Mouse (Mus musculus): ENCODE measurements around the gene Rnf6.
"Not testable (repeated sequence)": the region's sequence is repeated elsewhere in the genome, so short reads cannot be mapped to it uniquely, and the experiment has no call there.

The Rnf6 gene

DNA sequence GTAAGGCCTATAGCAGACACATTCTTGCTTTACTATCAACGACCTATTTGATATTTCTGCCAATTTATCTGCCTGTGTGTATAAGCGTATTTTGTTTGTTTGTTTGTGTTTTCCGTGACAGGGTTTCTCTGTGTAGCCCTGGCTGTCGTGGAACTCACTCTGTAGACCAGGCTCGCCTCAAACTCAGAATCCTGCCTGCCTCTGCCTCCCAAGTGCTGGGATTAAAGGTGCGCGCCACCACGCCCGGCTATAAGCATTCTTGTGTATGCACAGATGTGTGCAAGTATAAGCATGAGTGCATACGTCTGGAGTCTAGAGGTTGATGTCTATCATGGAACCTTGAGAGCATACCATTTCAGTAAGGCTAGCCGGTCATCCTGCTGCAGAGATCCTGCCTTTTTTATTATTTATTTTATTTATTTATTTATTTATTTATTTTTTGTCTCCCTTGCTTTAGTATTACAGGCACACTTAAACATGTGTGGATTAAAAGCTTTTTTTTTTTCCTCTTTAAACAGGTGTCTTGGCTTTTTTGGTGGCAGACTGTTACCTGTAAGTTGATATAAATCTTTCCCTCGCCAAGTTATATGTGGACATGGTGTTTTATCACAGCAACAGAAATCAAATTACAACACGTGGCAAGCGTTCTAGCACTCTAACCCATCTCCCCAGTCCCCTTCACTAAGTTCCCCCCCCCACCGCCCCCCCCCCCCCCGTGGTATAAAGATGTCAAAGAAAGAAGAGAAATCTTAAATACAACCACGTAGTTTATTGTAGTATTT is 8.7 kb upstream of the Rnf6 start:
- no peak for DNase-seq

DNA sequence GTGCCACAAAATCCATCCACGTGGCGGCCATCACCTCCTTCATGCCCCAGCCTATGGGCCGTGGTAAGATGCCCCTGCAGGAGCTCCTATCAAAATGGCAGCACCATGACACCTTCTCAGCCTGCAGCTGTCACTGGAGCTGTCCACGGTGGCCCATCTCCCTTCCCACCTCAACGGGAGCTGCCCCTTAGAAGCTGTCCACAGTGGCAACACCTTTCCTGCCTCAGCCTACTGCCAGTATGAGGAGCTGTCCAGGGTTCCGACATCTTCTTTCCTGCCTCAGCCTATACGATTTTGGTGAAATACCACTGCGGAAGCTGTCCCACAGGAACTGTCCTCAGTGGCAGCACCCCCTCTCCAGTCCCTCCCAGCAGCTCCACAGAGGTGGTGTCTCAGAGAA is 6.1 kb upstream of the Rnf6 start:
- DNase-seq: no peak

DNA sequence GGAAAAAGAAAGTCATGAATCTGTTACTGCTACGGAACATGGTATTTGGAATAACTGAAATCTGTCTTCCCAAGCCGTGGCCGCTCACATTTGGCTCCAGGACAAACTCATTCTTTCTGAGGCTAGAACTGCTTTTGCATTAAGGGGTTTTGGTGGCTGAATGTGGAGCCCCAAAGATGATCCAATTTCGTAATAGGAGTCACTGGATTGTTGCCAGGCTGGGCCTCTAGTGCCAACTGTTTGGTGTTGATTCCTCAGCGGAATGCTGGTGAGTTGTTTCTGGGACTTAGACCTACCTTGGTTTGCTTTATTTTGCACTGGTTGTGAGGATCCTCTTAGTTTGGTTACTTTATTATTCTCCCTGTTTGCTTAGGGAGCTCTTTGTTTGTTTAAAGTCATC is 2.4 kb upstream of the Rnf6 start:
- peak; percentile 52 to 53 for DNase-seq

DNA sequence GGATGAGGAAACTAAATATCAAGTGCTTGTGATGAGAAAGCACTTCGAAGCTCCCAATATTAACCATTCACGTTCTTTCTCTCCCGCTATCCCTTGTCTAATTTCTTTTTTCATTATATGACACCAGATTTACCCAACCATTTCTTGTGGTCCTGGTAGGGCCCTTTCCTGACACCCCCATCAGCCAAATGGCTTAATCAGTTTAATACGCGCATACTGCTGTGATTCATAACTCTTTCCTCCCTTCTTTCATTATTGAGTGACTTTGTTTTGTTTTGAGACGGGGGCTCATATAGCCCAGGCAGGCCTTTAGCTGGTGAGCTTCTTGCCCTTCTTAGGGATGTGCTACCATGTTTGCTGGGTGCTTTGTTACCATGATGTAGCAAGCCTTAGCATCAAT is 367 bp upstream of the Rnf6 start:
- DNase-seq: no peak

DNA sequence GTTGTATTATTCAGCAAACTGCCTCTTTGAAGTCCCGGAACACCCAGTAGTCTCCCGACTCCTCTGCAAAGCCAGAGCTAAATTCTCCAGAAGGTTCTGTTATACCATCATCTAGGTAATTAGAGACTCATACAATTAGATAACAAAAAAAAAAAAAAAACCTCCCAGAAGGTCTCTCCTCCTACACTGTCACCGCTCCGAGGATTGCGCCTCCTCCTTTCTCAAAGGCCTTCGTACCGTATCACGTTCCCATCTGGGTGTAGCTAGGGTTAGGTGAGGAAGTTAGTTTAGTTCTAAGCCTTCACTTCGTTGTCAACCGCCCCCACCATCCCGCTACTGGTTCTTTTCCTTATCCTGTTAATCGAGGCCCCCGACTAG is 865 bp downstream of the Rnf6 start:
- no peak for DNase-seq

DNA sequence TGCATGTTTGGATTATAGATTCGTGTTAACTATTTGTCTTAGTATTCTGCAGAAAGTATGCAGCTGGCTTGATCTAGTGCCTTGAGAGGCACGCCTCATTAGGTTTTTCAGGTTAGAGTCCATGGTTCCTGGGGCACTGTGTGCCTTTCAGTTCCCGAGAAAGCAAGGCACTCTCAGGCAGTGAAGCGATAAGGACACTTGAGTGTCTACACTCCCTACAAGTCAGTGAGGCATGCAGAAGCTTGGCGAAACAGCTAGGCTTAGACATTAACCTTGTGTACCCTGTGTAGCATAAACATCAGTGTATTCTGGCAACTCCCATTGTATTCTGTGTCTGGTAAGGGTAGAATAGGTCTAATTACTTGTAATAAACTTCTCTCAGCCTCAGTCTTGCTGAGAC is 15.8 kb downstream of the Rnf6 start:
- no peak for DNase-seq

DNA sequence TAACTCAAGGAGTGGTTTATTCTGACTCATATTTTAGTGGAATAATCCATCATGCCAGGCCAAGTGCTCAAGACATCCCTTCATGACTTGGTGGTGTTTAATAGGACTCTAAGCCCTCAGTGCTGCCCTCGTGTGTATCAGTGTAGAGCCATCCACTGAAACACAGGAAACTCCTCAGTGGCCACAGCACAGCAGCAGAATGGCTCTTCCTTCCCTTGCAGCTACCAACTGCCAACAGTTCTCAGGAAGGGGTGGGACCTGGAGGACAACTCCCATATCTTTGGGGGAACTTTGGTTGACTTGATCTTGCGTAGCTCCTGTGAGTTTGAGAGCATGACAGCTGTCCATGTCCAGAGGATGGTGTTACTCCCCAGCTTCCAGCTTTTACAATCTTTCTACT is 17.4 kb downstream of the Rnf6 start:
- no peak for DNase-seq

DNA sequence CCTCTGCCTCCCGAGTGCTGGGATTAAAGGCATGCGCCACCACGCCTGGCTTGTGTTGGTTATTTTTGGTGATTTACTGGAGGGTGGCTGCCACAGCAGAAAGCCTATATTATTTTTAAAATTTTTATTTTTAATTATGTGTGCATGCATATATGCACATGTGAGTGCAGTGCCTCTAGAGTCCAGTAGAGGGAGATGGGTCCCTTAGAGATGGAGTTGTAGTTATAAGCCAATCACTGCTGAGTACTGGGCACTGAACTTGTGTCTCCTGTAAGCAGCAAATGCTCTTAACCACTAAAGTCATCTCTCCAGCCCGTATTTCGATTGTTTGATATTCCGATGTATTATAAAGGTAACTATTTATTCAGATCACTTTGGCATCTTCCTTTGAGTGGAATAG is 20.8 kb downstream of the Rnf6 start:
- no peak for DNase-seq

DNA sequence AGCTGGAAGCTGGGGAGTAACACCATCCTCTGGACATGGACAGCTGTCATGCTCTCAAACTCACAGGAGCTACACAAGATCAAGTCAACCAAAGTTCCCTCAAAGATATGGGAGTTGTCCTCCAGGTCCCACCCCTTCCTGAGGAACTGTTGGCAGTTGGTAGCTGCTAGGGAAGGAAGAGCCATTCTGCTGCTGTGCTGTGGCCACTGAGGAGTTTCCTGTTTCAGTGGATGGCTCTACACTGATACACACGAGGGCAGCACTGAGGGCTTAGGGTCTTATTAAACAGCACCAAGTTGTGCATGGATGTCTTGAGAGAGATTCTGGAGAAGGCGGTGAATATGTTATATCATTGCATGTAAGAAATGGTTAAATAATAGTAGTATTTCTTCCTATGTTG is 21.8 kb downstream of the Rnf6 start:
- no peak for DNase-seq

DNA sequence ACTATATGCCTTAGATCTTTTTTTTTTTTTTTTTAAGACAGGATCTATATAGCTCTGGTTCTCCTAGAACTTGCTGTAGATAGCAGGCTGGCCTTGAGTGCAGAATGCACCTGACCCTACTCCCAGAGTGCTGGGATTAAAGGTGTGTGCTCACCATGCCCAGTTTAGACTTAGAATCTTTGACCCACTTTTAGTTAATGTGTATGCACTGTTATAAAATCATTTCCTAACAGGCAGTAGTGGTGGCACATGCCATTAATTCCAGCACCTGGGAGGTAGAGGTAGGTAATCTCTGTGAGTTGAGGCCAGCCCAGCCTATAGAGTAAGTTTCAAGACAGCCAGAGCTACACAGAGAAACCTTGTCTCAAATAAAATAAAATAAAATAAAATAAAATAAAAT is 22.3 kb downstream of the Rnf6 start:
- DNase-seq: no peak

DNA sequence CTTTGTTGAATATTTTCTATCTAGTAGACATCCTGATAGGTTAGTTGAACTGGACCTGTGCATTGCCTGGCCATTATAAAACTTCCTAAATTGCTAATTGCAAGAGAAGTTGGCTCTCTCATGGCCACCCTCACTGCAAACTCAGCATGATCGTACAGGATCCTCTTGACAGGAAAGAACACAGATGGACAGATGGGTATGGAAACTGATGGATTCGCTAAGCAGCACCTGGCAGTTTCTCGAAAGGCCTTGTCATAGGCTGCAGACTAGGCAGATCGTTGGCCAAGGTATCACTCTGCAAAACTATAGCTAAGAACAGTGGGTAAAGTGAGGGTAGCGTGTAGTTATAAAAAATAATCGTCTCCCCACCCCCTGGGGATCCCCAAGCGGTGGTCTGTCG is 28.0 kb downstream of the Rnf6 start:
- peak in 1 of 2 experiments; percentile 29 for DNase-seq

DNA sequence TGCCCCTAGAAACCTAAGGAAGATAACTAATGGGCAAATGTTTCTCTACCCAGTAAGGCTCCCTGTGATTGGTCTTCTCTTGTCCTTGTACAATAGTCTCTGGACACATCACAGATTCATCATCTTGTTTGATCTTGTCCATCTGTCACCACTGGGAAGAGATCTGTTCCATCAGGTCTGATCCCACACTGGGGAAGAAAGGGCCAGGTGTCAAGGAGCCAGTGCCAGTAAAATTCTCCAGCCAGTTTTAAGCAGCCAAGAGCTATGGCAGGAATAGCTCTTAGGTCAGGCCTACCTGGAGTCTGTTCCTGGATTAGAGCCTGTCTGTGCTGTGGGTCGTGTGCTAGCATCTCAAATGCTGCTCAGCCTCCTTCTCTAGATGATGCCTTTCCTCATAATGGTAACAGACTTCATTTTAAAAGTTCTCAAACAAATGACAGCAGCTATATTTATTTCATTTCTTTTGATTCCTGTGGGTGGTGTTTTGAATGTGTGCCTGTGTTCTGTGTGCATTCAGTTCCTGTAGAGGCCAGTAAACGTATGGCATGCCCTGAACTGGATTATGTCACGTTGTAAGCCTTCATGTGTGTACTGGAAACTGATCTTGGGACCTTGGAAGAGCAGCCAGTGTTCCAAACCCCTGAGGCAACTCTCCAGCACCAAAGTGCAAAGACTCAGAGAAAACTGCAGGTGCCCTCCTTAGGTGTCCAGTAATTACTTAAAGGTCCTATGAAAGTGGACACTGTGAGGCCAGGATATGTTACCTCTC is 30.7 kb downstream of the Rnf6 start:
- peak; percentile 80 to 83 for DNase-seq

DNA sequence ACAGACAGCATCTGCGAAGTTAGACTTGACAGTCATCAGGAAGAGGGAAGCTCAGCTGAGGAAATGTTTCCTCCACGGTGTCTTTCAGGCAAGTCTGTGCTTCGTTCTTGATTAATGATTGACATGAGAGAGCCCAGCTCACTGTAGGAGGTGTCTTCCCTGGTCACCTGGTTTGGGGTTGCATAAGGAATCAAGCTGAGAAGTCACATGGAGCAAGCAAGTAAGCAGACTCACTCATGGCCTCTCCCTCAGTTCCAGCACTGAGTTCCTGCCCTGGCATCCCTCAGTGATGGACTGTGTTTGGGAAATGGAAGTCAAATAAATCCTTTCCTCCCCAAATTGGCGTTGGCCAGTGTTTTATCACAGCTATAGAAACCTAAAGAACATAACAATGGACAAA is 31.3 kb downstream of the Rnf6 start:
- DNase-seq: no peak

DNA sequence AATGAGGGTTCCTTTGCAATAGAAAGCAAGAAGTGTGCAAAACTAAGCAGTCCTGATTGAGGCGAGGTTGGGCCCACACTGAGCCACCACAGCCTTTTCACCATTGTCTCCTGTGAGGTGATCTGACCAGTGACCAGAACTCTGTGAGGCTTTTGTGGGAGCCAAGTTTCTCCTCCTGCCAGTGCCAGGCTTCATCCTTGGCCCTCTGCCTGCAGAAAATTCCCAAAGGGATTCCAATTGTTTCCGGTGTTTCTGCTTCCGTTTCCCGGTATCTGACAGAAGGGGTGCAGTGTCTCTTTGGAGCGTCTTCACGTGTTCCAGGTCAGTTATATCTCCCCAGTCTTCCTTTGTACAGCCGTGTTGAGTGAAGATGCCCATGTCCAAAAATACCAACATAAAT is 32.6 kb downstream of the Rnf6 start:
- DNase-seq: peak; percentile 62

DNA sequence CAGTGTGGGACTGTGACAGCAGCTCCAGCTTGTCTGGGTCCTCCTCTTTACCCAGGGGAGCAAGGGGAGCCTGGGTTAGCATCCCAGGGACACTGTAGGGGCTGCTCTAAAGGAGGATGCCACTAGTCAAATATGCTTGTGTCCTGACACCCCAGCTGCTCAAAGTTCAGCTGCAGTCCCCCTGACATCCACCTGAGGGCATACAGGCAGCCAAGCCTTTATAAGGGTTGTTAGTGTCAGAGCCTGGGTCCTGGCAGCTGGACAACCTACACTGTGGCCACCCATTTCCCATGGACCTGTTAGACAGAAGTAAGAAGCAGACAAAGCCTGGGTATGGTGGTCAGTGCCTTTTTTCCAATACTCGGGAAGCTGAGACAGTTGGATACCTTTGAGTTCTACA is 33.2 kb downstream of the Rnf6 start:
- peak; percentile 18 to 31 for DNase-seq

DNA sequence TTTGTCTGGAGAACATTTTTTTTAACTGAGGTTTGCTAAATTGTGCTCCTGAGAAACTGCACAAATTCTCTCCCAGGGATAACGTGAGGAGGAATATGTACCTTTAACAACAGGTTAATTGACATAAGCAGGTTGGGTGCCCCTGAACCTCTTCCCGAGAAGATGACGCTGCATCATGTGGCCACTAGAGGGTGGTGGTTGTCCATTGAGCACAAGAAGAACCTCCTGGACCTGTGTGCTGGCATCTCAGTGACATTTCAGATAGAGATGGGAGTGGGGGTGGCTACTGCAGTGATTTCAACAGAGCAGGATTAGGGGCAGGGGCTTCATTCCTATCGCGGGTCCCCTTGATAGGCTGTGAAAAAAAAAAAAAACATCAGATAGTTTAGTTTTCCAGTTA is 33.9 kb downstream of the Rnf6 start:
- DNase-seq: peak; percentile 84 to 87

DNA sequence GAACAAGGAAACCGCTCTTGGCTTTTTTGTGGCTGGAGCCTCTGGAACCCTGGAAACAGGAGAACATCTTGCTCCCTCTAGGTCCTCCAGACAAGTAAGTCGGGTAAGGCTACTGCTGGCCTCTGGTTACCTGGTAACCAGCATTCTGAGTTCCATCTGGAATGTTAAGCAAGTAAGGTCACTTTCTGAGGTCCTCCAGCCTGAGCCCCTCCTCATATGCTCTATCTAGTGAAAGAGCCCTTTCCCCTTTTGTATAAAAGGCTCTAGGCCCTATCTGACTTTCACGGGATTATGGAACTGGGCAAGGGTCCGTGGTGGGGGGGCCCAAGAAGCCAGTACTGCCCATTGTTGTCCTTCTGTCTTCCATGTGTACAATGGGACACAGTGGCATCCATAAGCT is 36.2 kb downstream of the Rnf6 start, which contains the start of gene 1700001J03Rik:
1700001J03Rik (minus strand) TSS at position 101 of the 400 bp plus-strand sequence.
- DNase-seq: not testable (repeated sequence)

DNA sequence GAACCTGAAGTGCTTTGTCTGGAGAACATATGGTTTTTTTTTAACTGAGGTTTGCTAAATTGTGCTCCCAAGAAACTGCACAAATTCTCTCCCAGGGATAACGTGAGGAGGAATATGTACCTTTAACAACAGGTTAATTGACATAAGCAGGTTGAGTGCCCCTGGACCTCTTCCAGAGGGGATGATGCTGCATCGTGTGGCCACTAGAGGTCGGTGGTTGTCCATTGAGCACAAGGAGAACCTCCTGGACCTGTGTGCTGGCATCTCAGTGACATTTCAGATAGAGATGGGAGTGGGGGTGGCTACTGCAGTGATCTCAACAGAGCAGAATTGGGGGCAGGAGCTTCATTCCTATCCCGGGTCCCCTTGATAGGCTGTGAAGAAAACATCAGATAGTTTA is 48.6 kb downstream of the Rnf6 start:
- DNase-seq: peak; percentile 66 to 74

DNA sequence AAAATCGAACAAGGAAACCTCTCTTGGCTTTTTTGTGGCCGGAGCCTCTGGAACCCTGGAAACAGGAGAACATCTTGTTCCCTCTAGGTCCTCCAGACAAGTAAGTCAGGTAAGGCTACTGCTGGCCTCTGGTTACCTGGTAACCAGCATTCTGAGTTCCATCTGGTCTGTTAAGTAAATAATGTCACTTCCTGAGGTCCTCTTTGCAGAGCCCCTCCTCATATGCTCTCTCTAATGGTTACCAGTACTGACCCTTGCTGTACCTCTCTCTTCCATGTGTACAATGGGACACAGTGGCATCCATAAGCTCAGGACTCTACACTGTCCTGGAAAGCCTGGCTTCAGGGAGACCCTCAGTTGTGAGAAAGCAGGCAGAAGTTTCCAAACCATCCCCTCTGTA is 50.7 kb downstream of the Rnf6 start, which contains the start of gene Gm6309:
Gm6309 (minus strand) TSS at position 101 of the 400 bp plus-strand sequence.
- not testable (repeated sequence) for DNase-seq

DNA sequence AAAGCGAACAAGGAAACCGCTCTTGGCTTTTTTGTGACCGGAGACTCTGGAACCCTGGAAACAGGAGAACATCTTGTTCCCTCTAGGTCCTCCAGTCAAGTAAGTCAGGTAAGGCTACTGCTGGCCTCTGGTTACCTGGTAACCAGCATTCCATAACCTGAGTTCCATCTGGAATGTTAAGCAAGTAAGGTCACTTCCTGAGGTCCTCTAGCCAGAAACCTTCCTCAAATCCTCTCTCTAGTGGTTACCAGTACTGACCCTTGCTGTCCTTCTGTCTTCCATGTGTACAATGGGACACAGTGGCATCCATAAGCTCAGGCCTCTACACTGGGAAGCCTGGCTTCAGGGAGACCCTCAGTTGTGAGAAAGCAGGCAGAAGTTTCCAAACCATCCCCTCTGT is 60.9 kb downstream of the Rnf6 start, which contains the start of gene Gm5565:
Gm5565 (minus strand) TSS at position 101 of the 400 bp plus-strand sequence.
- not testable (repeated sequence) for DNase-seq
